Mouse (Mus musculus): ENCODE data around the gene Ctnna3.
"Not testable (repeated sequence)": the region's sequence is repeated elsewhere in the genome, so short reads cannot be mapped to it uniquely, and the experiment has no call there.

Ctnna3 gene

GRCm38 (mm10) chr10:63429785-63430305 lies at the start of gene Ctnna3:
Gene Ctnna3, plus strand, starts transcription at chr10:63430098.
- DNase-seq (ENCODE audit: low read depth, low spot score), result peak; percentile 99

GRCm38 (mm10) chr10:63381498-63382280 lies 48.2 kb upstream of the Ctnna3 start, which contains the start of gene Sirt1:
Gene Sirt1, minus strand, starts transcription at chr10:63381704.
- DNase-seq (ENCODE audit: low read depth, low spot score), result peak; percentile 35

GRCm38 (mm10) chr10:63382372-63383279 lies 47.3 kb upstream of the Ctnna3 start, which contains the start of gene Dnajc12:
Gene Dnajc12, plus strand, starts transcription at chr10:63382443.
- DNase-seq (ENCODE audit: low read depth, low spot score), result peak; percentile 98

GRCm38 (mm10) chr10:63385897-63386296 lies 44.0 kb upstream of the Ctnna3 start:
- DNase-seq (ENCODE audit: low read depth, low spot score), result not testable (repeated sequence)

- peak; percentile 84 for DNase-seq (ENCODE audit: low read depth, low spot score)
These were observed 43.5 kb upstream of the Ctnna3 start for GRCm38 (mm10) chr10:63386444-63386843.

GRCm38 (mm10) chr10:63386991-63387390 lies 42.9 kb upstream of the Ctnna3 start:
- DNase-seq (ENCODE audit: low read depth, low spot score), result no peak

- no peak for DNase-seq (ENCODE audit: low read depth, low spot score)
These were observed 41.0 kb upstream of the Ctnna3 start for GRCm38 (mm10) chr10:63388948-63389347.

- DNase-seq (ENCODE audit: low read depth, low spot score), result no peak
These were observed 32.9 kb upstream of the Ctnna3 start for GRCm38 (mm10) chr10:63396963-63397362.

- no peak for DNase-seq (ENCODE audit: low read depth, low spot score)
These were observed 27.0 kb upstream of the Ctnna3 start for GRCm38 (mm10) chr10:63402731-63403504.

- DNase-seq (ENCODE audit: low read depth, low spot score), result no peak
These were observed 26.3 kb upstream of the Ctnna3 start for GRCm38 (mm10) chr10:63403636-63404035.

GRCm38 (mm10) chr10:63410162-63410956 lies 19.5 kb upstream of the Ctnna3 start:
- no peak for DNase-seq (ENCODE audit: low read depth, low spot score)

GRCm38 (mm10) chr10:63411674-63412073 lies 18.2 kb upstream of the Ctnna3 start:
- DNase-seq (ENCODE audit: low read depth, low spot score), result not testable (repeated sequence)

- no peak for DNase-seq (ENCODE audit: low read depth, low spot score)
These were observed 17.1 kb upstream of the Ctnna3 start for GRCm38 (mm10) chr10:63412756-63413155.

GRCm38 (mm10) chr10:63415287-63415686 lies 14.6 kb upstream of the Ctnna3 start:
- DNase-seq (ENCODE audit: low read depth, low spot score), result no peak

GRCm38 (mm10) chr10:63415850-63416249 lies 14.0 kb upstream of the Ctnna3 start:
- DNase-seq (ENCODE audit: low read depth, low spot score), result no peak

- no peak for DNase-seq (ENCODE audit: low read depth, low spot score)
These were observed 12.8 kb upstream of the Ctnna3 start for GRCm38 (mm10) chr10:63417061-63417460.

- DNase-seq (ENCODE audit: low read depth, low spot score), result peak; percentile 94
These were observed 7.9 kb upstream of the Ctnna3 start, which contains the start of gene Gm7075 for GRCm38 (mm10) chr10:63421739-63422735. Gene Gm7075, minus strand, starts transcription at chr10:63421789.

GRCm38 (mm10) chr10:63422736-63422992 lies 7.2 kb upstream of the Ctnna3 start:
- DNase-seq (ENCODE audit: low read depth, low spot score), result peak; percentile 50

Measured in ES-CJ7 (cell line).